Mouse (Mus musculus) lung, adult 2 months (tissue): ENCODE measurements around the gene Mcam.

Source experiments
- CTCF ChIP-seq: fragments of 200-500 bp; IDR thresholded peaks from 2 replicates; pipeline ENCODE4 v1.5.1; 2011; ENCODE audit warnings: mild to moderate bottlenecking, low read length, control low read depth; ENCODE audit not compliant: insufficient read depth
- POLR2A ChIP-seq: fragments of 200-500 bp; IDR thresholded peaks from 2 replicates; pipeline ENCODE4 v1.6.1; 2011; ENCODE audit warnings: low read depth, mild to moderate bottlenecking, control low read depth, low read length, borderline replicate concordance; ENCODE audit errors: extremely low read depth

DNA sequence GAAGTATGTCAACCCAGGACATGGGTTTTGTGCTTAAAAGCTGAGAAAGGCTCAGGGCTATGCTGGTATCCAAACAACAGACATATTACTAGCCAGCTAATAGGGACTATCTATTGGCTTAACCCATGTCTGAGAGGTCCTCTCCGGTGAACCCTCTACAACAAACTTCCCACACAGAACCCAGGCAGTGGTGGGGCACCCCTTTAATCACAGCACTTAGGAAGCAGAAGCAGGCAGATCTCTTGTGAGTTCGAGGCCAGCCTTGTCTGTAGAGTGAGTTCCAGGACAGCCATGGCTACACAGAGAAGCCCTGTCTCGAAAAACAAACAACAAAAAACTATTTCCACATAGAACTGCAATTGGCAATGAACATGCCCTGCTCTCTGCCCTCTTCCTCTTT lies 7.5 kb upstream of the Mcam start:
- TF ChIP-seq CTCF: no peak
- TF ChIP-seq POLR2A: no peak
